Mouse (Mus musculus) heart, embryonic 13.5 days (tissue): ENCODE measurements around the gene Med24. TPM values are rescaled to one million over a fixed set of nuclear protein-coding genes. Genes with fewer than 3 reads are reported as not detected.

Experiments
- polyA plus RNA-seq: library from polyadenylated mRNA; unstranded; fragments of >200 nt; fragmentation: Nextera tagmentation; extraction: Ambion mirVana; gene quantifications from 2 replicates; pipeline ENCODE4 v1.2.1, GENCODE M21; 2015

The Med24 gene
- polyA plus RNA-seq, 1 experiment from 2014 or later: 37.4 TPM

Other genes with a start within 250 kb of the Med24 start
- 0.13 TPM in 1 of 2 replicates, not detected in the other for gene Ikzf3, start 183.4 kb downstream of the Med24 start, polyA plus RNA-seq
- 0.15 and 0.34 TPM in 2 replicates for gene Zpbp2, start 178.3 kb downstream of the Med24 start, polyA plus RNA-seq
- 63.4 and 76.8 TPM in 2 replicates for gene Ormdl3, start 142.1 kb downstream of the Med24 start, polyA plus RNA-seq
- not detected in 2 replicates for gene Lrrc3c, start 131.1 kb downstream of the Med24 start, polyA plus RNA-seq
- gene Gm12355, start 103.8 kb downstream of the Med24 start, polyA plus RNA-seq: 0.28 and 0.55 TPM in 2 replicates
- gene Gsdma3, start 103.1 kb downstream of the Med24 start, polyA plus RNA-seq: not detected in 2 replicates
- not detected in 2 replicates for gene Gsdma2, start 82.7 kb downstream of the Med24 start, polyA plus RNA-seq
- 0.12 TPM in 1 of 2 replicates, not detected in the other for gene Gsdma, start 65.1 kb downstream of the Med24 start, polyA plus RNA-seq
- 165 and 167 TPM in 2 replicates for gene Psmd3, start 46.9 kb downstream of the Med24 start, polyA plus RNA-seq
- gene Csf3, start 28.2 kb downstream of the Med24 start, polyA plus RNA-seq: not detected in 2 replicates
- gene Thra, start 11.2 kb upstream of the Med24 start, polyA plus RNA-seq: 30.0 and 32.0 TPM in 2 replicates
- gene Nr1d1, start 45.9 kb upstream of the Med24 start, polyA plus RNA-seq: 5.9 and 6.4 TPM in 2 replicates
- gene Msl1, start 66.1 kb upstream of the Med24 start, polyA plus RNA-seq: 14.6 and 15.7 TPM in 2 replicates
- gene Casc3, start 75.5 kb upstream of the Med24 start, polyA plus RNA-seq: 22.3 and 23.1 TPM in 2 replicates
- gene Rapgefl1, start 107.3 kb upstream of the Med24 start, polyA plus RNA-seq: 0.64 and 0.98 TPM in 2 replicates
- 2.3 and 2.6 TPM in 2 replicates for gene Wipf2, start 134.2 kb upstream of the Med24 start, polyA plus RNA-seq
- 21.1 and 22.9 TPM in 2 replicates for gene Cdc6, start 178.4 kb upstream of the Med24 start, polyA plus RNA-seq
- gene Rara, start 198.4 kb upstream of the Med24 start, polyA plus RNA-seq: 27.9 and 28.3 TPM in 2 replicates